Mouse (Mus musculus) megakaryocyte progenitor cell, adult 5-6 weeks (primary cell): Measurements from ENCODE around the gene Spata18. TPM values are rescaled to one million over a fixed set of nuclear protein-coding genes. Genes with fewer than 3 reads are reported as not detected.

Source experiments
- ATAC-seq: replicated peaks from 2 replicates; pipeline ENCODE4 v1.8.0; 2016; ENCODE audit warnings: mild to moderate bottlenecking, moderate TSS enrichment, inconsistent platforms; ENCODE audit not compliant: poor library complexity
- total RNA-seq, 2 experiments: library from RNA; stranded (forward) in 1 of 2; stranded (reverse) in 1 of 2; fragments of 157-497, 149-512 nt in 1 of 2; fragments of 200-1000 nt in 1 of 2; gene quantifications; 2 replicates each; pipeline versions ENCODE4 v1.2.3 to v1.2.4; 2015 to 2017

The Spata18 gene
- total RNA-seq, 2 experiments from 2014 or later = 0.07 TPM; not detected in 1

DNA sequence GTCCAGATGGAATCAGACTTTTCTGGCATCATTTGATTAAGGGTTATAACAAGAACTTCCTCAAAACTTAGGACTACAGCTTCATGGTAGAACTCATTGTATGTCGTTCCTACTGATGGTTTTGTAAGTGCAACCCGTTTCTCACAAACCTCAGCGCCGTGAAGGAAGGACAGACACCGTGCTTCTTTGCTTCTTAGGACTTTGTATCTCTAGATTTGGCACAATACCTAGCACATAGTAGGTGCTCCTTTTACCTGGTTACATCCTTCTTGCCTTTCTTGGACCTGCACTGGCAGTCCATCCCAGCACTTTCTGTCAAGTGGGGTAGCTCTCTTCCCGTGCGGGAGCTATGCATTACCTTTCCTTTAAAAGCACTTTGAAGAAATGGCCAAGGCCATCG is 53.6 kb downstream of the Spata18 start:
- no peak for ATAC-seq

DNA sequence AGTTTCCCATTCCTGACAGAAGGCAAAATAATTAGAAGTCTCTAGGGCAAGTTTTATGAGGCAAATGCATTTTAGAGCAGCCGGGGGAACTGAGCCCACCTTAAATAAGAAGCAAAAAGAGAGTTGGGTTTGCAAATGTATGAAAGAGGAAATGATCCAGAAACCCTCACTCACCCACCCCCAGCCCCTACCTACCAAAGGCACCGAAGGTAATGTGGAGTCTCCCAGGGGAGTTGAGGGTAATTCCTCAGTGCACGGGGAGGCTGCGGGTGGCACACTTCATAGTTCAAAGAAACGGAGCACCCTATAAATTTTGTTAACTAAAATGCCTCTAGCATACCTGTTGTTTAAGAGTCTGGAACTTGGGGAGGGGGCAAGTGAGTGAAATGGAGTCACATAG is 54.1 kb downstream of the Spata18 start:
- ATAC-seq = no peak

DNA sequence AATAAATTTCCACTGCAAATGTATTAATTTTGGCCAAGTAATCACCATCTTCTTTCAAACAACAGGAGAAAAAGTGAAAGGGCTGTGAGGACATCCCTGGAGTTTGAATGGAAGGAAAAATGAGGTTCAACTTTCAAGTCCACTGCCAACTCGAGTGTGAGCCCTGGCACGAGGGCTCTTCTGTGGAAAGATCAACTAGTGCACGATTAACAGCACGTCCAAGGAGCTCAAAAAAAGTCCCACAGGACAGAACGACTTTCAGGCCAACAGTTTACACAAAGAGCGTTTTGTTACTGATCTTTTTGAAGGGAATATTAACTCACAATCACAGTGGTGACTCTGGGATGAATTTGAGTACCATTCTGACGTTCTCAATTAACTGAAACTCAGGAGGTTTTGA is 61.7 kb downstream of the Spata18 start:
- no peak for ATAC-seq

DNA sequence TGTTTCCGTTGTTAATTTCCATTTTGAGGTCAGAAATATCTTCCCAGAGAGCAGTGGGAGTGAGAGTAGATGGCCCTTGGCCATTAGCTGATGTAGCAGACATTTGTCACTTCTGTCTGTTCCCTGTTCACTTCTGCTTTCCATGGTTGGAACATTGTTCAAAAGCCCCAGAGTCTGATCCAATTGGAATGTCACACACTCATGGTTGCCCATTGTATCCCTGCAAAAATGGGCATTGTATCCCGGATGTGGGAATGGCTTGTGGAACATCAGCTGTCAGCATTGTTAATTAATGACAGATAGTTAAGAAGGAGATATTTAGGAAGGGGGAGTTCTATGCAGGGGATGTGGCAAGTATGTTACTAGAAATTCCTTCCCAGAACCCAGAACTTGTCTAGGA is 65.8 kb downstream of the Spata18 start:
- no peak for ATAC-seq

DNA sequence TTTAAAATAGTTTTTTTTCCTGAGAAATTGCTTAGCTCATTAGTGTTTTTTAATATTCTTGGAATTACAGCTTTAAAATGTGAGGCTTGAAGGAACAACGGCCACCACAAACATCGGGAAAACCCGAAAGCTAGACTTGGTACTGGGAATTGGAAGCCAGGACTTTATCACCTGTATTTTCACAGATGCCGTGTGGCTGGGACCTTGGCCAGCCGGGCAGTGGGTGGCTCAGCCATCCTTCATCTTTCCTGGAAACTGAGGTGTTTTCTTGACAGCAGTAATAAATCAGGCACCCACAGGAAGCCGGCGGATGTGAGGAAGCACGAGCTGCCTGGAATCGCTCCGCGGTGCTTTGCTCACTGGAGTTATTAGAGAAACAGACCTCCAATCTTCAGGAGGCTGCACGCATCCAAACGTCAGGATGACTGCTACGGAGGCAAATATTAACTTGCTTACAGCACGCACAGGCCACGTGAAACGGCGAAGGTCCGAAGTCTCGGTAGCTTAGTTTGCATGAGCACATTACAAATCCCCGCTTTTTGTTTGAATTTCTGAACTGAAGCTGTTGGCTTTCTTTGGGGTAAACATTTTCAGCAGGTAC is 70.6 kb downstream of the Spata18 start:
- ATAC-seq = no peak

DNA sequence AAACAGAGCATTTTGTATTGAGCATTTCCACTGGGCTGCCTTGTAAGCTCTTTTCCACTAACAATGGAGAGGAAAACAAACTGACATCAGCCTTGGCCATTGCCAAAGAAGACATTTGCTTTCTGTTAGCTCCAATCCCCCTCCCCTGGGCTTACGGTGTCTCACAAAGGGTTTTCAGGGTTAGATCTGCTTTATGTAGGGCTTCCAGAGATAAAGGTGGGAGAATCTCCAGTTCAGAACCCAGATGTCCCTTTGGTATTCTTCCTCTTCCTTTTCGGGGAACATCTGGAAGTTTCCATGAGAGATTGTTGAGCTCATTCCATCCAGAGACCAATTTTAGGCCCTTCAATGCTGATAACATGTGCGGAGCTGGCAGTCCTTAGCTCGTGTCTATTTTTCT is 74.8 kb downstream of the Spata18 start:
- no peak for ATAC-seq

DNA sequence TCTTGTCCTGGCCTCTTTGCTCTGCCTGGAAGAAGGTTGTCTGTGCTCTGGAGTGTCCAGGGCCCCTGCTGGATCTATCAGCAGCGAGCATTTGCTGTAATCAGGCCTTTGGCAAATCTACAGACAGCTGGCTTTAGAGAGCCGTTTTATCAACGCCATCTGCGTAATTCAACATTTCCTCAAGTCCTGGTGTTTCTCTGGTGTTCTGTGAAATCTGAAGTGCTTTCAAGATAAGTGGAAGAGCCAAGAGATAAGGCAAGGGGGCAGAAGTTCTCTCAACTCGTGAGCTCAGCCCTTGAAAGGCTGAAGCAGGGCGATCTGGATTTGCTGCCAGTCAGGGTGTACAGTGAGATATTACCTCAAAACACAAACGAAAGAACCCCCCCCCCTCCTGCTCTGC is 77.5 kb downstream of the Spata18 start:
- no peak for ATAC-seq

Other genes starting within 250 kb of the Spata18 start
- not detected in 2 replicates for gene Cwh43, start 245.3 kb upstream of the Spata18 start, total RNA-seq (2015)
- not detected in 2 replicates for gene Cwh43, start 245.3 kb upstream of the Spata18 start, total RNA-seq (2017)
- gene Dcun1d4, start 170.4 kb upstream of the Spata18 start, total RNA-seq (2015) = 3.5 and 11.1 TPM in 2 replicates
- 6.6 and 19.9 TPM in 2 replicates for gene Dcun1d4, start 170.4 kb upstream of the Spata18 start, total RNA-seq (2017)
- gene Lrrc66, start 18.9 kb upstream of the Spata18 start, total RNA-seq (2015) = 0.96 and 1.4 TPM in 2 replicates
- gene Lrrc66, start 18.9 kb upstream of the Spata18 start, total RNA-seq (2017) = 0.96 and 10.0 TPM in 2 replicates
- gene Sgcb, start 3.6 kb upstream of the Spata18 start, total RNA-seq (2015) = 4.4 and 7.3 TPM in 2 replicates
- 3.7 and 4.3 TPM in 2 replicates for gene Sgcb, start 3.6 kb upstream of the Spata18 start, total RNA-seq (2017)